Mouse (Mus musculus): ENCODE measurements at regions not wholly inside any gene's neighbourhood (a gene's known extent, or its start where the extent isn't known, plus 50 kb on each side); places are given as distances from the start of the nearest gene placed in this dataset.
"Not testable (repeated sequence)": the region's sequence is repeated elsewhere in the genome, so short reads cannot be mapped to it uniquely, and the experiment has no call there.

- not testable (repeated sequence) for TF ChIP-seq BHLHE40 (IDR thresholded peaks at IDR 0.05; ENCODE audit: low read depth, low read length); SIN3A (IDR thresholded peaks at IDR 0.05; ENCODE audit: low read length)
These were observed 453.6 kb downstream of the Gm37988 start for GRCm38 (mm10) chr1:5261297-5261696.

All from CH12.LX (cell line).